Mouse (Mus musculus) mesoderm, embryonic 11.5 days (tissue): ENCODE measurements at regions not wholly inside any gene's neighbourhood (a gene's known extent, or its start where the extent isn't known, plus 50 kb on each side); places are given as distances from the start of the nearest gene placed in this dataset.
"Not testable (repeated sequence)": the region's sequence is repeated elsewhere in the genome, so short reads cannot be mapped to it uniquely, and the experiment has no call there.

ENCODE experiments used
- DNase-seq: peaks from one replicate; pipeline ENCODE4 v3.0.0-alpha.2; 2012; ENCODE audit warnings: low read depth, low spot score

- no peak for DNase-seq
These were observed 321.0 kb upstream of the Klf6 start for GRCm38 (mm10) chr13:5540321-5540720.

GRCm38 (mm10) chr13:5545521-5545920 is 315.8 kb upstream of the Klf6 start:
- no peak for DNase-seq

- DNase-seq: no peak
These were observed 315.3 kb upstream of the Klf6 start for GRCm38 (mm10) chr13:5546011-5546410.

- DNase-seq: no peak
These were observed 314.3 kb upstream of the Klf6 start for GRCm38 (mm10) chr13:5546937-5547336.

- DNase-seq: no peak
These were observed 312.5 kb upstream of the Klf6 start for GRCm38 (mm10) chr13:5548768-5549167.

- DNase-seq: no peak
These were observed 312.1 kb upstream of the Klf6 start for GRCm38 (mm10) chr13:5549175-5549574.

GRCm38 (mm10) chr13:5549747-5550146 is 311.5 kb upstream of the Klf6 start:
- no peak for DNase-seq

- DNase-seq: no peak
These were observed 310.9 kb upstream of the Klf6 start for GRCm38 (mm10) chr13:5550354-5550753.

GRCm38 (mm10) chr13:5551131-5551530 is 310.2 kb upstream of the Klf6 start:
- no peak for DNase-seq

- DNase-seq: no peak
These were observed 307.8 kb upstream of the Klf6 start for GRCm38 (mm10) chr13:5553461-5553860.

GRCm38 (mm10) chr13:5558095-5558494 is 303.2 kb upstream of the Klf6 start:
- no peak for DNase-seq

GRCm38 (mm10) chr13:5566479-5566878 is 294.8 kb upstream of the Klf6 start:
- DNase-seq: no peak

- DNase-seq: no peak
These were observed 294.4 kb upstream of the Klf6 start for GRCm38 (mm10) chr13:5566896-5567295.

- no peak for DNase-seq
These were observed 291.7 kb upstream of the Klf6 start for GRCm38 (mm10) chr13:5569579-5569978.

GRCm38 (mm10) chr13:5570386-5570785 is 290.9 kb upstream of the Klf6 start:
- no peak for DNase-seq

- no peak for DNase-seq
These were observed 284.7 kb upstream of the Klf6 start for GRCm38 (mm10) chr13:5576568-5576967.

- not testable (repeated sequence) for DNase-seq
These were observed 277.6 kb upstream of the Klf6 start for GRCm38 (mm10) chr13:5583681-5584080.

GRCm38 (mm10) chr13:5587196-5587595 is 274.1 kb upstream of the Klf6 start:
- DNase-seq: no peak

GRCm38 (mm10) chr13:5591286-5591685 is 270.0 kb upstream of the Klf6 start:
- no peak for DNase-seq

GRCm38 (mm10) chr13:5591837-5592555 is 269.3 kb upstream of the Klf6 start:
- peak; percentile 37 for DNase-seq

- DNase-seq: peak; percentile 18
These were observed 268.7 kb upstream of the Klf6 start for GRCm38 (mm10) chr13:5592556-5593061.

GRCm38 (mm10) chr13:5601648-5602047 is 259.6 kb upstream of the Klf6 start:
- DNase-seq: no peak

GRCm38 (mm10) chr13:5603905-5604596 is 257.2 kb upstream of the Klf6 start:
- peak; percentile 34 for DNase-seq
